Mouse (Mus musculus): ENCODE data around the gene Lpin1.

DNA sequence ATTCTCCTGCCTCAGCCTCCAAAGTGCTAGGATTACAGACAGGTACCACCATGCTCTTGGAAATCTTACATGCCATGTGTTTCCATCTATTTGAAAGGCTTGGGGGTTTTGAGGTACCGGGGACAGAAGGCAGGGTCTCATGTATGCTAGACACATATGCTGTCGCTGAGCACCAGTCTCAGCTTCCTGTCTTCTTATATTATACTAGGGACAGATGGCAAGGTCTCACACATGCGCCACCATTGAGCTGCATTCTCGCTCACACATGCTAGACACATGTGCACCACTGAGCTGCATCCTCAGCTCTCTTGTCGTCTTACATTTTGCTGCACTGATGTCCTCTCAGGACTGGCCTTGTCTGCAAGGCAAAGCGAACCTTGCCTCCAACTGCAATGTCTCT, 8.7 kb upstream of the Lpin1 start:
- no peak for TF ChIP-seq CTCF (IDR thresholded peaks at IDR 0.05; ENCODE audit: low read depth)
- no peak for TF ChIP-seq EP300 (IDR thresholded peaks at IDR 0.05; ENCODE audit: low read depth)

All from liver, postnatal 0 days (tissue).